Mouse (Mus musculus) lung, embryonic 14.5 days (tissue): ENCODE data around the gene Tspyl4. TPM values are rescaled to one million over a fixed set of nuclear protein-coding genes. Genes with fewer than 3 reads are reported as not detected.

Experiments
- ATAC-seq: fragments of 200-750 bp; cut with Nextera tagmentation; 2 replicates; pipeline ENCODE4 v1.8.0; 2017; ENCODE audit warnings: mild to moderate bottlenecking, moderate TSS enrichment, moderate library complexity; ENCODE audit not compliant: insufficient read depth
- DNase-seq: peaks from one replicate; pipeline ENCODE4 v3.0.0-alpha.2; 2015
- H3K27ac ChIP-seq: fragments of 300-500 bp; sonication (generic); 2 replicates; pipeline ENCODE4 v1.5.1; 2014; ENCODE audit warnings: low read depth, mild to moderate bottlenecking, moderate library complexity
- H3K27me3 ChIP-seq: fragments of 300-500 bp; sonication (generic); 2 replicates; pipeline ENCODE4 v1.6.1; 2014; ENCODE audit warnings: low read length, control low read depth; ENCODE audit not compliant: insufficient read depth
- H3K36me3 ChIP-seq: fragments of 300-500 bp; sonication (generic); 2 replicates; pipeline ENCODE4 v1.6.1; 2014; ENCODE audit warnings: control low read depth; ENCODE audit not compliant: insufficient read depth
- H3K4me1 ChIP-seq: fragments of 300-500 bp; sonication (generic); 2 replicates; pipeline ENCODE4 v1.6.1; 2014; ENCODE audit warnings: antibody characterized with exemption, control low read depth; ENCODE audit not compliant: insufficient read depth
- H3K4me2 ChIP-seq: fragments of 300-500 bp; sonication (generic); 2 replicates; pipeline ENCODE4 v1.6.1; 2014; ENCODE audit warnings: mild to moderate bottlenecking
- H3K4me3 ChIP-seq: fragments of 300-500 bp; sonication (generic); 2 replicates; pipeline ENCODE4 v1.5.1; 2014; ENCODE audit warnings: low read depth, low read length
- H3K9ac ChIP-seq: fragments of 300-500 bp; sonication (generic); 2 replicates; pipeline ENCODE4 v1.6.1; 2014
- H3K9me3 ChIP-seq: fragments of 300-500 bp; sonication (generic); 2 replicates; pipeline ENCODE4 v1.6.1; 2016; ENCODE audit warnings: low read depth, low read length, control low read depth
- CTCF ChIP-seq: IDR thresholded peaks from 2 replicates; pipeline ENCODE4 v1.5.1; 2016; ENCODE audit warnings: antibody characterized with exemption, low read depth
- WGBS: fragments of 180-500 bp; shearing (Covaris S2); extraction: QIAGEN DNeasy Blood & Tissue Kit; methylation state at CpG from one replicate; pipeline ENCODE4 v1.1.7; 2014; 5-methylcytosine and 5-hydroxymethylcytosine counted together
- polyA plus RNA-seq: library from polyadenylated mRNA; unstranded; fragments of >200 nt; fragmentation: Nextera tagmentation; extraction: Ambion mirVana; gene quantifications from 2 replicates; pipeline ENCODE4 v1.2.1, GENCODE M21; 2014

Tspyl4 gene
- polyA plus RNA-seq, 1 experiment from 2014 or later = 4.4 TPM

DNA sequence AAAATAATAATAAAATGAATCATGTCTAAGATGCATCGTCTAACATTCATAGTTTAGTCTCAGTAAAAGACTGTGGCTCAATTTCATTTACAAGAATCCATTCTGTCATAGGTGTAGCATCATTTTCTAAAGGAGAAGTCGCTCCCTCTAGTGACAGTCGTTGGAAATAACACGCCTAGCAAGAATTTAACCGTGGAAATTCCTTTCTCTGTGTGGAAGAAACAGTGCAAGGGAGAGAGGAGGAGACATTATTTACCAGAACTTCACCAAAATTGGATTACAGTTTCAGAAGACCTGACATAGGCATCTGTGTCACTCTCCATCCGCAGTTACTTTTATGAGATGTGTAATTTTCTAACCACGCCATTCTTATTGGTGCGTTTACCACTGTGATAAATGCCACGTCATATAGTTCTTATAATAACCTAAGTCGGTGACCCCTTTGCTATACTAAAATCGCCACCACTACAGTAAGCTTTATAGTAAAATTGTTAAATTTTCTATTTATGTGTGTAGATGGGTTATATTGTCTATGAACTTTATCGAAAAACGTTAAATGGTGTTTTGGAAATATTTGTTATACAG, 16.6 kb upstream of the Tspyl4 start:
- Histone ChIP-seq H3K9me3 (no peaks in the 10 kb centered on the region), H3K27ac (no peak overlapping the region), H3K27me3 (no peaks in the 10 kb centered on the region), H3K36me3 (0 out of 2 replicates have a peak, but pooled peaks cover 4% of the 10 kb centered on the region), H3K9ac (no peak overlapping the region), H3K4me3 (peak overlapping the region; percentile 5), H3K4me1 (peaks cover 10% of the 10 kb centered on the region; the same call in 1 of the 2 replicates), H3K4me2 (peak overlapping the region; percentile 91)
- DNase-seq = peak; percentile 93
- WGBS = 24% methylated on average over 13 of the region's 13 CpGs
- TF ChIP-seq CTCF = peak; percentile 76
- ATAC-seq = peak; percentile 5; the same call in 1 of the 2 replicates

DNA sequence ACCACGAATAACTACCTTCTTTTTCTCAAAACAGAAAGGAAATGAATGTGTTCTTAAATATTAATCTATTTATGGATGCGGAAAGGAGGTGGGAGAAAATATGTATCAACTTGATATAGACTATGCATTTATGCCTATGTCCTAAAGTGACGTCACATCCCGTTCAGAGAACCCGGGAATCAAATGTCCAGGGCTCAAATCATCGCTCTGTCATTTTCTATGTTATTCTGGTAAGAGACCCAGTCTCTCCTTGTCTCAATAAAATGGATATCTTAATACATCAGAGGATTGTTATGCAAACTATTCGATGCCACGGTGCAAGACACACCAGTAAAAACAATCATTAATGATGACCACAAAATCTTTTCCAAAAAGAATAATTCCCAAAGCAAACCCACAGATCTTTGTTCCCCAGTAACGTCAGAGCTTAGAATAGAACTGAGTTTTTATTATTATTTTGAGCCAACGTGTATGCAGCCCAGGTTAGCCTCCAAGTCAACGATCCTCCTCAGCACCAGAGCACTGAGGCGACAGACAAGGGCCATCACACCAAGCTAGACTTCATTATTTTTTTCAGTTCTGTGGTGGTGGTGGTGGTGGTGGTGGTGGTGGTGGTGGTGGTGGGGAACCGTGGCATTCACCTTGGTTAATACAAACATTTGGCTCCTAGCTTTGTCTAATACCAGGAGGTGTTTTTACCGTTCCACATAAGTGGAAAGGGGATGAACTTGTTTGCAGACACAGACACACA, 15.9 kb upstream of the Tspyl4 start:
- no peak for TF ChIP-seq CTCF
- no peaks in the 10 kb centered on the region for H3K9me3 ChIP-seq
- H3K4me3 ChIP-seq = peak overlapping the region; percentile 98
- H3K4me2 ChIP-seq = peak overlapping the region; percentile 91
- ATAC-seq (no peak; the same call in 1 of the 2 replicates), DNase-seq (peak; percentile 61)
- peak overlapping the region; percentile 56 for H3K27ac ChIP-seq
- peak overlapping the region; percentile 34 for H3K9ac ChIP-seq
- H3K36me3 ChIP-seq = peaks cover 7% of the 10 kb centered on the region; the same call in 1 of the 2 replicates
- 20% methylated on average over 14 of the region's 14 CpGs for WGBS
- no peaks in the 10 kb centered on the region for H3K27me3 ChIP-seq
- peaks cover 10% of the 10 kb centered on the region; the same call in 1 of the 2 replicates for H3K4me1 ChIP-seq

DNA sequence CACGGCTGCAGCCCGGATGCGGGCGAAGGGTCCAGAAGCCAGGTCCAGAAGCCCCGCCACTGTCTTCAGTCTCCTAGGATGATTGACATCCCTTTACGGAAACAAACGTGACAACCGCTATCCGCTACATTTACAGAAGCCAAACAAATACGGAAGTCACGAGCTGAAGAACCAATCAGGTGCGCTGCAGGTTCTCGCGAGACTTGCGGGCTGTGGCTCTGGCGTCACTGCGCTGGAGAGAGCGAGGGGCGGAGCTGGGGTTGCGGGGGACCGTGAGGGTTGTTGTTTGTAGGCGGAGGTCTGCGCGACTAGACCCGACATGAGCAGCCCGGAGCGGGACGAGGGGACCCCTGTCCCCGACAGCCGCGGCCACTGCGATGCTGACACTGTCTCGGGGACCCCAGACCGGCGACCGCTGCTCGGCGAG, 15.3 kb upstream of the Tspyl4 start, which contains the start of gene Tspyl1:
TSS of gene Tspyl1 (plus strand) at position 229 of the 427 bp plus-strand sequence.
- Histone ChIP-seq H3K36me3 (peaks cover 7% of the 10 kb centered on the region; the same call in 1 of the 2 replicates), H3K4me2 (peak within 1 kb of the TSS; percentile 91), H3K27ac (peak within 1 kb of the TSS; percentile 79), H3K4me1 (peaks cover 10% of the 10 kb centered on the region; the same call in 1 of the 2 replicates), H3K4me3 (peak within 1 kb of the TSS; percentile 98), H3K27me3 (no peaks in the 10 kb centered on the region), H3K9ac (peak within 1 kb of the TSS; percentile 97), H3K9me3 (no peaks in the 10 kb centered on the region)
- no peak for TF ChIP-seq CTCF
- DNase-seq (peak; percentile 99), ATAC-seq (peak; percentile 97)
- WGBS = 0% methylated on average over 38 of the region's 38 CpGs

DNA sequence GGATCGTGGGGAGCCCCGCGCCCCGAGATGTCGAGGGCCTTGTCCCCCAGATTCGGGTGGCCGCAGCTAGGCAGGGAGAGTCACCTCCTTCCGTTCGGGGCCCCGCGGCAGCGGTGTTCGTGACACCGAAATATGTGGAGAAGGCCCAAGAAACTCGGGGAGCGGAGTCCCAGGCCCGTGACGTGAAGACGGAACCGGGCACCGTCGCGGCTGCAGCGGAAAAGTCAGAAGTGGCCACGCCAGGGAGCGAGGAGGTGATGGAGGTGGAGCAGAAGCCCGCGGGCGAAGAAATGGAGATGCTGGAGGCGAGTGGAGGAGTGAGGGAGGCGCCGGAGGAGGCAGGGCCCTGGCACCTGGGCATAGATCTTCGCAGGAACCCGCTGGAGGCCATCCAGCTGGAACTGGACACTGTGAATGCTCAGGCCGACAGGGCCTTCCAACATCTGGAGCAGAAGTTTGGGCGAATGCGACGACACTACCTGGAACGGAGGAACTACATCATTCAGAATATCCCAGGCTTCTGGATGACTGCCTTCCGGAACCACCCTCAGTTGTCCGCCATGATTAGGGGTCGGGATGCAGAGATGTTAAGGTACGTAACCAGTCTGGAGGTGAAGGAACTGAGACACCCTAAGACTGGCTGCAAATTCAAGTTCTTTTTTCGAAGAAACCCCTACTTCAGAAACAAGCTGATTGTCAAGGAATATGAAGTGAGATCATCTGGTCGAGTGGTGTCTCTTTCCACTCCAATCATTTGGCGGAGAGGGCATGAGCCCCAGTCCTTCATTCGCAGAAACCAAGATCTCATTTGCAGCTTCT, 14.6 kb upstream of the Tspyl4 start:
- H3K27me3 ChIP-seq = no peaks in the 10 kb centered on the region
- TF ChIP-seq CTCF = no peak
- H3K4me1 ChIP-seq = peaks cover 10% of the 10 kb centered on the region; the same call in 1 of the 2 replicates

DNA sequence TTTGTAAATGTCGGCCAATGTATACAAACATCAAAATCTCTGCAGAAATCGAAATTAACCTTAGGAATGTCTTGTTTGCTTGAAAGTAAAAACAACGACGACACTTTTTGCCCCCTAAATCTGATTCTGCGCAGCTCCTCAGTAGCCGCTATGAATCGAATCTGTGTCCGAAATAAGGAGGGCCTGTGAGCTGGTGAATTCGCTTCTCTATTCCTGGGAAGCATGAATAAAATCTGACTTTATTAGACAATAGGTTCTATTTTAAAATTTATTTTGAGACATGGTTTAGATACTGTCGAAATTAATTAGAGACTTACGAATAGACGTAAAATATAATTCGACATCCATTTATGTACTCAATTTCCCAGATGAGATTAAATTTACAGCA, 337 bp upstream of the Tspyl4 start:
- TF ChIP-seq CTCF = no peak
- 0 out of 2 replicates have a peak, but pooled peaks cover 6% of the 10 kb centered on the region for H3K4me1 ChIP-seq
- H3K4me2 ChIP-seq = peak overlapping the region; percentile 94
- H3K36me3 ChIP-seq = no peaks in the 10 kb centered on the region
- 6% methylated on average over 13 of the region's 13 CpGs for whole genome bisulfite sequencing
- DNase-seq = peak; percentile 27
- no peaks in the 10 kb centered on the region for H3K9me3 ChIP-seq
- peak overlapping the region; percentile 60; the same call in 1 of the 2 replicates for H3K9ac ChIP-seq
- ATAC-seq = no peak
- H3K27me3 ChIP-seq = no peaks in the 10 kb centered on the region
- H3K4me3 ChIP-seq = peak overlapping the region; percentile 70
- no peak overlapping the region for H3K27ac ChIP-seq

More for the DNA sequence above, 14.6 kb upstream of the Tspyl4 start:
- ATAC-seq (peak; percentile 53), DNase-seq (peak; percentile 58)
- H3K36me3 ChIP-seq = peaks cover 12% of the 10 kb centered on the region; the same call in 1 of the 2 replicates
- H3K9me3 ChIP-seq = no peaks in the 10 kb centered on the region
- peak overlapping the region; percentile 91 for H3K4me2 ChIP-seq
- H3K27ac ChIP-seq = peak overlapping the region; percentile 79
- H3K9ac ChIP-seq = peak overlapping the region; percentile 97
- peak overlapping the region; percentile 98 for H3K4me3 ChIP-seq
- 2% methylated on average over 47 of the region's 47 CpGs for WGBS

DNA sequence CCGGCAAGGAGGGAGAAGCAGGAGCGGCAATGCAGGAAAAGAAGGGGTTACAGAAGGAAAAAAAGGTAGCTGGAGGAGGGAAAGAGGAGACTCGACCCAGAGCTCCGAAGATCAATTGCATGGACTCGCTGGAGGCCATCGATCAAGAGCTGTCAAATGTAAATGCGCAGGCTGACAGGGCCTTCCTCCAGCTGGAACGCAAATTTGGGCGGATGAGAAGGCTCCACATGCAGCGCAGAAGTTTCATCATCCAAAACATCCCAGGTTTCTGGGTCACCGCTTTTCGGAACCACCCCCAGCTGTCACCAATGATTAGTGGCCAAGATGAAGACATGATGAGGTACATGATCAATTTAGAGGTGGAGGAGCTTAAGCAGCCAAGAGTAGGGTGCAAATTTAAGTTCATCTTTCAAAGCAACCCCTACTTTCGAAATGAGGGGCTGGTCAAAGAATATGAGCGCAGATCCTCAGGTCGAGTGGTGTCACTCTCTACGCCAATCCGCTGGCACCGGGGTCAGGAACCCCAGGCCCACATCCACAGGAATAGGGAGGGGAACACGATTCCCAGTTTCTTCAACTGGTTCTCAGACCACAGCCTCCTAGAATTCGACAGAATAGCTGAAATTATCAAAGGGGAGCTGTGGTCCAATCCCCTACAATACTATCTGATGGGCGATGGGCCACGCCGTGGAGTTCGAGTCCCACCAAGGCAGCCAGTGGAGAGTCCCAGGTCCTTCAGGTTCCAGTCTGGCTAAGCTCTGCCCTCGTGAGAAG, 925 bp downstream of the Tspyl4 start:
- H3K27me3 ChIP-seq = no peaks in the 10 kb centered on the region
- ATAC-seq (peak; percentile 15; the same call in 1 of the 2 replicates), DNase-seq (peak; percentile 31)
- H3K27ac ChIP-seq = no peak overlapping the region
- H3K9me3 ChIP-seq = no peaks in the 10 kb centered on the region
- peak overlapping the region; percentile 94 for H3K4me2 ChIP-seq
- peak overlapping the region; percentile 60 for H3K9ac ChIP-seq
- H3K36me3 ChIP-seq = no peaks in the 10 kb centered on the region
- 0 out of 2 replicates have a peak, but pooled peaks cover 6% of the 10 kb centered on the region for H3K4me1 ChIP-seq
- peak overlapping the region; percentile 70 for H3K4me3 ChIP-seq
- no peak for TF ChIP-seq CTCF
- 39% methylated on average over 25 of the region's 25 CpGs for WGBS
